Mouse (Mus musculus) olfactory bulb, adult 2 months (tissue): ENCODE data around the gene C1qtnf3.

Experiments used
- CTCF ChIP-seq: fragments of 200-500 bp; IDR thresholded peaks from 2 replicates; pipeline ENCODE4 v1.5.1; 2012; ENCODE audit warnings: low read depth, mild to moderate bottlenecking, low read length, moderate library complexity; ENCODE audit not compliant: insufficient read depth
- POLR2A ChIP-seq: fragments of 200-500 bp; IDR thresholded peaks from 2 replicates; pipeline ENCODE4 v1.6.1; 2012; ENCODE audit warnings: mild to moderate bottlenecking, low read depth, low read length, moderate library complexity; ENCODE audit not compliant: insufficient read depth

GRCm38 (mm10) chr15:11008756-11009155 is 56.6 kb downstream of the C1qtnf3 start:
- TF ChIP-seq CTCF (no peak), POLR2A (no peak)
